Mouse (Mus musculus): ENCODE data around the gene Ppp2r5c.

DNA sequence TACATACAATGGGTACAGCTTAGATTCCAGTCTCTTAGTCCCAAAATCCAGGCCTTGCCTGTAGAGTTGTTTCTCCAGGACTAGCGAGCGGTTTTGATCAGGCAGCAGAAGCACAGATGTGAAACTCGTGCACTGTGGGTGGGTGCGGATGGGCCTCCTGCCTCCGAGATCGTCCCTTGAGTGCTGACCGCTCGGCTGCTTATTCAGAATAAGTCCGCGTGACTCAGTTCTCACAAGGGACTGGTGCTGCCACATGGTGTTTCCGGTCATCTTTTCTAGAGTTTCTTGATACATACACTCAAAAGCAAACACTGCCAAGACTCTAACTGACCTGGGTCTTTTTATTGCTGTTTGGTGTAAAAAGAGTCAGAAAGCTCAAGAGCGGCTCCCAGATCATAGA, 100.7 kb downstream of the Ppp2r5c start:
- TF ChIP-seq CTCF (IDR thresholded peaks at IDR 0.05; ENCODE audit: control insufficient read depth, insufficient read depth, low read length) (no peak), POLR2A (IDR thresholded peaks at IDR 0.05; ENCODE audit: borderline replicate concordance, control insufficient read depth, low read depth, low read length) (no peak)

Measured in bone marrow, adult 2 months (tissue).